ENCODE assay signal across 8 mouse cellular contexts in the genomic region with DNA sequence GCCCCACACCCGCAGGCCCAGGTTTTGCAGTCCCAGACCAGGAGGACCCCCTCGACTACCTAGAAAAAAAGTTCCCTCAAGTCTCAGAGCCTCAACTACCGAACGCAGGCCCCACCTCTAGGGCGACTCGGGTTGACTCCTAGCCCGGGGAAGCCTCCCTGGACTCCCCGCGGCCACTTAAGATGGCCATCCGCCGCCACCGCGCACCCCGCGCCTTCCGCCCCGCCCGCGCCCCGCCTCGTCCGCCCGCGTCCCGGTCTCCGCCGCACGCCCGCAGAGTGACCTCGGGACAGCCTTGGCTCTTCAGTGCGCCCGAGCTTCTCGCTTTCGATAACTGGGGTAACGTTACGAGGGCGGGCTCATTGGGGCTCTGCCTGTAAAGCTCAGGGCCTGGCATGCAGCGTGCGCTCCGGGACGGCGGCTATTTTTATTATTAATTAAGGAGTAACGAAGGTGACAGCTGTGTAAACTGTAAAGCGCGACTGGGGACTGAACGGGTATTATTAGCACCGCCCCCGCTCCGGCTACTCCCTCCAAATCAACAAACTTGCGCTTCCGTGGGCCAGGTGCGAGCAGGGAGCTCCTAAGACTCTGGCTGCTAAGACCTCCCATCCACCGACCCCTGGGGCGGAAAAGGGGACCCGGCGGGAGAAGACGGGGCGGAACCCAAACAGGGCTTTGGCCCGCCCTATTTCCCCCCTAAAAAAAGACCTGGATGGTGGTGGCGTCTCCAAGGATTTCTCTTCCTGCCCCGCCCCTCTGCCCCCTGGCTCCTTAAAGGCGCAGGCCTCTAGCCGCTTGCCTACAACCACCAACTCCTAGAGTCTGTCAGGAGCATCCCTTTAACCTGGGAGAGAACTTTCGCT. TPM values are rescaled to one million over a fixed set of nuclear protein-coding genes. Genes with fewer than 3 reads are reported as not detected.
DNase-seq lines count a peak whose midpoint lies in the region; ATAC-seq and TF ChIP-seq lines count a peak whose summit lies in the region.

Gene Inppl1 (minus strand): TSS at position 624 of the 866 bp plus-strand sequence.

- no peaks in the 10 kb centered on the region for H3K36me3 ChIP-seq in hindbrain, embryonic 16.5 days (ENCODE audit: control insufficient read depth, insufficient read depth, low read length)
- peaks cover 18% of the 10 kb centered on the region for H3K36me3 ChIP-seq in macrophage (ENCODE audit: inconsistent target)

- H3K9ac ChIP-seq in hindbrain, embryonic 16.5 days (ENCODE audit: low read depth, low read length), result peak within 1 kb of the TSS; percentile 80

- H3K27ac ChIP-seq in gastrocnemius, adult 2 months, result peak within 1 kb of the TSS; percentile 95
- H3K27ac ChIP-seq in hindbrain, embryonic 16.5 days (ENCODE audit: low read depth, low read length), result peak within 1 kb of the TSS; percentile 69
- peak within 1 kb of the TSS; percentile 91 for H3K27ac ChIP-seq in left cerebral cortex, adult 2 months
- peak within 1 kb of the TSS; percentile 74 for H3K27ac ChIP-seq in macrophage

- H3K9me3 ChIP-seq in hindbrain, embryonic 16.5 days (ENCODE audit: control insufficient read depth, low read length), result no peaks in the 10 kb centered on the region

- DNase-seq in WW6 (ENCODE audit: low read depth, low spot score), result peak; percentile 85
- DNase-seq in cerebellum, postnatal 36 days, result peak; percentile 87 to 88
- DNase-seq in gastrocnemius, adult 2 months, result peak; percentile 94
- DNase-seq in left cerebral cortex, adult 2 months (ENCODE audit: extremely low spot score in 1 of 2, low spot score in 2 of 2), result peak; percentile 75 to 77
- peak; percentile 78 to 82 for DNase-seq in right cerebral cortex, postnatal 10 days (ENCODE audit: low spot score in 2 of 2)
- DNase-seq in urinary bladder, postnatal 4 days (ENCODE audit: low spot score in 2 of 2), result peak; percentile 82 to 86

- WGBS in hindbrain, embryonic 16.5 days, result under 1% methylated on average over 63 of the region's 64 CpGs
- WGBS in macrophage (ENCODE audit: missing documents), result 5% methylated on average over 62 of the region's 64 CpGs

- intact Hi-C loops in gastrocnemius, adult 2 months (cut with DNase I), result loop anchor here (2.0 to 5.0 kb wide), 3 partner anchors 134 to 176 kb away; partner anchors contain the start of gene Clpb
- intact Hi-C loops in left cerebral cortex, adult 2 months (cut with DNase I), result loop anchor here (1.0 to 5.0 kb wide), 2 partner anchors 44 to 58 kb away; no protein-coding TSS in a partner anchor

- peak; percentile 53 for TF ChIP-seq CTCF in gastrocnemius, adult 2 months (IDR thresholded peaks at IDR 0.05)
- peak; percentile 53 for TF ChIP-seq CTCF in left cerebral cortex, adult 2 months (IDR thresholded peaks at IDR 0.05)

- no peaks in the 10 kb centered on the region for H3K27me3 ChIP-seq in hindbrain, embryonic 16.5 days (replicated peaks; ENCODE audit: control insufficient read depth, insufficient read depth, low read length)

- peak; percentile 79 for ATAC-seq in hindbrain, embryonic 16.5 days

- H3K4me3 ChIP-seq in gastrocnemius, adult 2 months, result peak within 1 kb of the TSS; percentile 95
- peak within 1 kb of the TSS; percentile 72 for H3K4me3 ChIP-seq in hindbrain, embryonic 16.5 days (ENCODE audit: low read length)
- peak within 1 kb of the TSS; percentile 77 for H3K4me3 ChIP-seq in left cerebral cortex, adult 2 months
- H3K4me3 ChIP-seq in macrophage (ENCODE audit: inconsistent target), result peak within 1 kb of the TSS; percentile 82

- peaks cover 45% of the 10 kb centered on the region for H3K79me2 ChIP-seq in macrophage (ENCODE audit: inconsistent target)

- peaks cover 21% of the 10 kb centered on the region for H3K4me1 ChIP-seq in hindbrain, embryonic 16.5 days (ENCODE audit: control insufficient read depth, insufficient read depth, low read depth, low read length)

- H3K4me2 ChIP-seq in hindbrain, embryonic 16.5 days (ENCODE audit: low read length), result peak within 1 kb of the TSS; percentile 99

RNA-seq across cellular contexts. Expression of gene Inppl1, which starts in this region (rescaled TPM):
- 10 to 100 TPM; 89.0 to 96.5 TPM for total RNA-seq in gastrocnemius, adult 2 months (2021)
- polyA plus RNA-seq in hindbrain, embryonic 16.5 days (2015; fragmentation: Nextera tagmentation; extraction: Ambion mirVana), result 9.3 and 14.3 TPM in 2 replicates
- 10 to 100 TPM; 28.1 to 34.7 TPM for total RNA-seq in left cerebral cortex, adult 2 months (2021)
- 100 to 1,000 TPM in 25 of 26 experiments, 10 to 100 TPM in 1; 81.5 to 370 (median 203) TPM for total RNA-seq in macrophage (2018; cell fraction: chromatin; rRNA removed)
- 10 to 100 TPM; 38.5 to 75.5 (median 63.8) TPM for total RNA-seq in macrophage (2018; cell fraction: cytosol; rRNA removed)
- total RNA-seq in macrophage (2018; cell fraction: nucleus; rRNA removed), result 100 to 1,000 TPM in 19 of 26 experiments, 10 to 100 TPM in 7; 63.1 to 228 (median 121) TPM
- polyA plus RNA-seq in macrophage (2018), result 63.7 to 85.3 TPM (median 76.3 TPM) in 3 replicates

Comparison
In these comparisons a context has a peak if more than half of its experiments do, and no peak if none do; other contexts are left out.
1. Peak in every context shown above with its lines: DNase-seq, ATAC-seq, H3K4me3 ChIP-seq and H3K27ac ChIP-seq.